Mouse (Mus musculus) gastrocnemius, adult 18-20 months (tissue): Measurements from ENCODE around the gene 4931406P16Rik. TPM values are rescaled to one million over a fixed set of nuclear protein-coding genes. Genes with fewer than 3 reads are reported as not detected.
"Not testable (repeated sequence)": the region's sequence is repeated elsewhere in the genome, so short reads cannot be mapped to it uniquely, and the experiment has no call there.

Experiments used
- DNase-seq: peaks from one replicate; pipeline ENCODE4 v3.0.0; 2021; ENCODE audit warnings: low spot score
- long read RNA-seq, 2 experiments: library from polyadenylated mRNA; stranded (forward); transcript quantifications; one replicate each; pipeline ENCODE4 v2.0.0; 2021
- total RNA-seq, 2 experiments: library from RNA; stranded (reverse); gene quantifications; 2 replicates each; pipeline ENCODE4 v1.2.3; 2021

The 4931406P16Rik gene
- 10 to 100 TPM; 40.5 to 64.1 TPM for total RNA-seq
- long read RNA-seq, experiment 1, full-length matches to known transcripts: 5 of 17 reads
- long read RNA-seq, experiment 1, partial matches to known transcripts: 4 of 17 reads
- long read RNA-seq, experiment 1, other reads (novel, unspliced or antisense): 8 of 17 reads
- long read RNA-seq, experiment 2, full-length matches to known transcripts: 7 of 22 reads
- long read RNA-seq, experiment 2, partial matches to known transcripts: 3 of 22 reads
- long read RNA-seq, experiment 2, other reads (novel, unspliced or antisense): 12 of 22 reads

DNA sequence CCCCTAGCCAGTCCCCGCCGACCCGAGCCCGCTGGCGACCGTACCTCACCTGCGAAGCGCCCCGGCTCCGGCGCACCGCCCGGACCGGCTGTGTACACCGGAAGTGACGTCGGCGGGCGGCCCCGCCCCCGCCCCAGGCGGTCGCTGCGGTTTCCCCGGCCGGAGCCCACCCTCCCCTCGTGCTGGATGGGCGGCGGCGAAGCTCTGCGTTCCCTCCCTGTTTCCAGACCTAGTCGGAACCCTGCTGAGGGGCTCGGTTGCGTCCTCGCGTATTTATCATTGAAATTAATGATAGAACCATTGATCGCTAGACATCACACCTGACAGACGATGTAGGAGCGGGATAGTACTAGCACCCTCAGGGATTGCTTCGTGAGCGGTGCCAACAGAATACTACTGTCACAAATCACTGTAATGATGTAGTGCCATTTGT lies at the start of gene 4931406P16Rik:
4931406P16Rik (minus strand) TSS at position 109 of the 433 bp plus-strand sequence.
- DNase-seq: peak; percentile 80

DNA sequence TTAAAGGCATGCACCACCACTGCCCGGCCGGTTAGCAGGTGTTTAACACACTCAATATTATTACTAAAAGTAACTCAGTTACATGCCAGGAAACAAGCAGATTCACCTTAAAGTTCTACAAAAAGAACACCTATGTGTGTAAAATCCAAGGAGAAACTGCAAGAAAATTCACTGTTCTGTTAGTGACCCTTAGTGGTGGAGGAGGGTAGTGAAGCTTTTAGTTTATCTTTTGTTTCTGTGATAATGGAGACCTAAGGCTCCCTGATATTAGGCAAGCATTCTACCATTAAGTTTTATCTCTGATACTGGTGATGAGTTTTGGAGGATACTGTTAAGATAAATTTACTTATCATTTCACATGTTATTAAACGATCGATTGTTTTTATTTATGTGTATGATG lies 42.3 kb upstream of the 4931406P16Rik start:
- DNase-seq: peak; percentile 20

DNA sequence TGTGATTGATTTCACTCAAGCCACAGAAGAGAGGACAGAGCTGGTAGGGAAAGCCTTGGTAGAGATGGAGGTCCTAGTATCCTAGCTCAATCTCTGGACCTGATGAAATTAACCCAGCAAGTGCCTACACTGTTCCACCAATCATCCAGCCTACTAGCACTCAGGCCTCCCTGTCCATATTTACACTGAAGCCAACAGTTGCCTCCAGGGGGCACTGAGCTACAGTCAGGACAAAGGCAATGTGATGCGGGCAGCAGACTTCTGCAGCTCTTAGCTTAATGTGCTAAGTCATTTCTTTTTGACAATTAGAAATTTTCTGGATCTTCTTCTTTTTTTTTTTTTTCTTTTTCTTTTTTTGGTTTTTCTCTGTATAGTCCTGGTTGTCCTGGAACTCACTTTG lies 38.6 kb upstream of the 4931406P16Rik start:
- DNase-seq: no peak

DNA sequence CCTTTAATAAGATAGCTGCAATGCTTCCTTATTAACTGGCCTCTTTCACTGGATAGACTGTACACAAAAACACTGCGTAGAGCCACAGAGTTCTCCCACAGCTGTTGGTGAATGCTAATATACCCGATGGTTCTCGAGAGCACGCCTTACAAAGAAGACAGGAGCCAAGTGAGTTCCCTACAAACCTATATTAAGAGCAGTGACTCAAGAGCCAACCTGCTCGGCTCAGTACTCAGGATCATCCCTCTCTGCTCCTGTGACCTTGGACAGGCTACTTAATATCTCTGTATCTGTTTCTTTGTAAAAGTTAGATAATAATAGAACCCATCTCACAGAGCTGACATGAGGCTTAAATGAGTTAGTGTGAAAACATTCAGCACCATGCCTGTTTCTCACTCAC lies 36.8 kb upstream of the 4931406P16Rik start:
- DNase-seq: peak; percentile 58

DNA sequence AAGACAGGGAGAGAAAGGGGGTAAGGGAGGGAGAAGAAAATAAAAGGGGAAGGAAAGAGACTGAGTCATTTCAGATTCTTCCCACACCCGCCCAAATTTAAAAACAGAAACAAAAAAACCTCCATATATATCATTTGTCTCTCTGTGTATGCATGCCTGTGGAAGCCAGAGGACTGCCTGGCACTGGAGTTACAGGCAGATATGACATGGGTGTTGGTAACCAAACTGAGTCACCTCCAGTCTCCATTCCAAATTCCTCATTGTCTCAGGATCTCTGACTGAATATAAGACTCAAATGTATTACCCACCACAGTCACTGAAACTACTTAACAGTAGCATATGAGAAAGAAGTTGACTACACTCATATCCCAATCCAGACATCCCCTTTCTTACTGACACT lies 34.7 kb upstream of the 4931406P16Rik start:
- no peak for DNase-seq

DNA sequence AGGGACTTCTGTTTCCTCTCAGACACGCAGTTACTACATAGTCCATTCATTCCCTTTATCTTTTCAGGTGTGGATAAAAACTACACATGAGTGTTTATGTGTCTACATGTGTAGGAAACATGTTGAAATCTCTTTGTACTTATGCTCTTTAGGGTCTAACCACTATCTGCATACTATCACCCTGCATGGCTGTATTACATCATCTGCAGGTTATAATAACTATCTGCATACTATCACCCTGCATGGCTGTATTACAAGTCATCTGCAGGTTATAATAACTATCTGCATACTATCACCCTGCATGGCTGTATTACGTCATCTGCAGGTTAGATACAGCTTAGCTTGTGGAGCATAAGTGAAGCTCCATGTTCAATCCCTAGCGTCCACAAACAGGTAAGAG lies 33.7 kb upstream of the 4931406P16Rik start:
- no peak for DNase-seq

DNA sequence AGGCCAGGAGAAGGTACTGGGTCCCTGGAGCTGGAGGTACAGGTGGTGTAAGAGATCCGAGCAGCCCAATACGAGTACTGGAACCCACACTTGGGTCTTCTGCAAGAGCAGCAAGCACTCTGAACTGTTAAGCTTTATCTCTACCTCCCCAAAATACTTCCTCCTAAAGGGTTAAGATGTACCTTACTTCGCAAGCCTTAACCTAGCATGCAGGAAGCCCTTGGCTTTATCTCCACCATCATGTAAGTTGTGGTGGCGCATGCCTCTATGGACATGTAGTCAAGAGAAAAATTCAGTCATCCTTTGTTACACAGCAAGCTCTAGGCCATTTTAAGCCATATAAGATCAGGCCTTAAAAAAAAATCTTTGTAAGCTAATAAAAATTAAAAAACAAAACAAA lies 33.2 kb upstream of the 4931406P16Rik start:
- DNase-seq: no peak

DNA sequence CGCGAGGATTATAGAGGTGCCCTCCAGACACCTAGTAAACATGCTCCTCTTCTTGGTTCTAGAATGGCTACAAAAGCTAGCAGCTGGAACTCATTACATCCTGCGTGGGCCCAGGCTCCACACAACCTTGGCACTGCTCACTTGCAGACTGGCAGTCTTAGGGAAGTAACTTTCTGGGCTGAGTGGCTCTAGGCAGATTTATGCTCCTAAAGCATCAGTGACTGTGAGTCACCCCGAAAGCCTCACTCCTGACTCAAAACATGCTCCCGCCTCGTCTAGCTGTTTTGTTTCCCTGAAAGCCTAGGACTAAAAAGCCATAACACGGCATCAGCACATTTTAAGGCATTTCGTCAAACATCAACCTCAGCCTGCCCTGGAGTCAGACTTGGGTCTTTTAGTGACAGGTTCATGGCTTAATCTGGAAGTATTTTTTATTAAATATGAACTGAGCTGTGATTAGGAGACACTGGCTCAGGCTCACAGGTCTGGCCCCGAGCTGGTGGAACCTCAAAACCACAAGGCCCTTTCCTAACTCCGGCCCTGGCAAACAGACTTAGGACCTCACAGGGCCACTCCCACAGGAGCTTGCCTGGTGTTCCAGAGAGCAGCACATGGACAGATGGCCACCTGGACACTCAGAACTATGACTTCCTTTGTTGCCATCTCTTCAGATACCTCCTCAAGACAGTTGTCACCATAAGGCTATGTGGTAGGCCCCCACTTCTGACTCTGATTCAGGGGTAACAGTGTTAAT lies 28.9 kb upstream of the 4931406P16Rik start:
- DNase-seq: no peak

DNA sequence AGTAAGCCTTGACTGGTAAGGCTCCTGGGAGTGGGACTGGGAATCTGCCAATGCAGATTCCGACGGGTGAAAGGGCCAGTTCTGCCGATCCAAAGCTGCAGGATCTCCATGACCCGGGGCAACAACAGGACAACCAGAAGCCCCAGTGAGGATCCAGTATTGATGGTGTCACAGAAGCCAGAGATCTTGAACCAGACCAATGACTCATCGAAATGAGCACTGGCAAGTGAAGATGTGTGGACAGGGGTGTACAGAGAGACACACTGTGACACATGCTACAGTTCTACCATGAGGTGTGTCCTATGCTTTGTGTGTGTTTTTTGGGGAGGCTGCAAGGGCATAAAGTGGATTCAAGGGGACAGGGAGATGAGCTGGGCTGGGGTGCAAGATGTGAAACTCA lies 27.5 kb upstream of the 4931406P16Rik start:
- DNase-seq: no peak

DNA sequence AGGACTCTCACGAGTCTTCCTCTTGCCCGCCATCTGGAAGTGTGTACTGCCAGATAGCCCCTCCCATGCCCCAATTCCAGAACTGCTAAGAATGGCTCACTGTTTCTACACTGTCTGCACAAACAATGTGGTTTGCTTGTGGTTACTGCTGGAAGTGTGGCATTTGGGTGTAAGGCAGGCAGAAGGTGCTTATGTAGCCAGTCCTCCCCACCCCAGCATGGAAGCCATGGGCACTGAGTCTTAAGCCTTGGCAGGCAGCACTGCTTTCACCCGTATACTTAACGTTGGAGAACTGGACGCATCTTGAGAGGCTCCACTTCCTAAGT lies 25.8 kb upstream of the 4931406P16Rik start:
- DNase-seq: no peak

DNA sequence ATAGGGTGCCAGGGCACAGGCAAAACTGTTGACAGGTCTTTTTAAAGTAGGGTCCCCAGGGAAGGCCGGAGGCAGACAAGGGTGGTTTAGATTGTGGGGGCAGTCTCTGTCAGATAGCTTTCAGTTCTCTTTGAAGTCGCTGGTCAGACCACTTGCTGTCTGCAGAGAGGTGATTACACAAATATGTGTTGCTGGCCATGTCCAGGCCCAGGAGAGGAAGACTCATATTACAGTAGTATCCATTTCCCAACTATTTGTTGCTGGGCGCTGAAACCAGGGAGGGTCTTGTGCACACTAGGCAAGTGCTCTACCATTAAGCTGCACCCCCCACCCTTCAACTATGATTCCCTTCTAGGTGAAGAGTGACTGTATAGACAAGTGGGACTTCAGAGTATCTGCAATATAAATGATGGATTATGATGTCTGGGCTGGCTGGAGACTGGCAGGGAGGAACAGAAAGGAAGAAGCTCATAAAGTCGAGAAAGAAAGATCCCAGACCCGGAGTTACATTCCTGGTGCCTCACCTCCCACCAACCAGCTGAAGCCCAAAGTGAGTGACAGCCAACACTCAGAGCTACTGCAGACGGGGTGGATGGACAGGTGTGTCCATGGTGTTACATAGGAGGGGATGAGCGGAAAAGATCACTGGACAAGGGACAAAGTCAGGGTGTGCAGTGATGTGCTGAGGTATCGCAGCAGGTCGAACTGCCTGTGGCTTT lies 25.3 kb upstream of the 4931406P16Rik start:
- no peak for DNase-seq

DNA sequence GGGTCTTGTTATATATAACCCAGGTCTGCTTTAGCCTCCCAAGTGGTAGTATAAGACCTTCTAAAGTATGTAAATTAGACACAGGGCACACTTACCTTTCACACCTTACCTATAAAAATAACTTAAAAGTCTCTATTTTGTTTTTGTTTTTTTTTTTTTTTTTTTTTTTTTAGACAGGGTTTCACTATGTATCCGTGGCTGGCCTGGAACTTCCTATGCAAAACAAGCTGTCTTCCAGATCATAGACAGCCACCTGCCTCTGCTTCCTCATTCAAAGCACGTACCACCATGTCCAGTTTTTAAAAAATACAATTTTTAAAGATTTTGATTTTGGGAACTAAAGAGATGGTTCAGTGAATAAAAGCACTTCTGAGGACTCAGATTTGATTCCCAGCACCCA lies 23.9 kb upstream of the 4931406P16Rik start:
- no peak for DNase-seq

DNA sequence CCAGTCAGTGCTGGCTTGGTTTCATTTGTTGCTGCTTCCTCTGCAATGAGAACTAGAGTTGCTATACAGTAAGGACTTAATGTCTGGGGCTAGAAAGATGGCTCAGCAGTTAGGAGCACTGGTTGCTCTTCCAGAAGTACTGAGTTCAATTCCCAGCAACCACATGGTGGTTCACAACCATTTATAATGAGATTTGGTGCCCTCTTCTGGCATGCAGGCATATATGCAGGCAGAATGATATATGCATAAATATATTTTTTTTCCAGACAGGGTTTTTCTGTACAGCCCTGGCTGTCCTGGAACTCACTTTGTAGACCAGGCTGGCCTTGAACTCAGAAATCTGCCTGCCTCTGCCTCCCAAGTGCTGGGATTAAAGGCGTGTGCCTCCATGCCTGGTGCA lies 23.2 kb upstream of the 4931406P16Rik start:
- not testable (repeated sequence) for DNase-seq

DNA sequence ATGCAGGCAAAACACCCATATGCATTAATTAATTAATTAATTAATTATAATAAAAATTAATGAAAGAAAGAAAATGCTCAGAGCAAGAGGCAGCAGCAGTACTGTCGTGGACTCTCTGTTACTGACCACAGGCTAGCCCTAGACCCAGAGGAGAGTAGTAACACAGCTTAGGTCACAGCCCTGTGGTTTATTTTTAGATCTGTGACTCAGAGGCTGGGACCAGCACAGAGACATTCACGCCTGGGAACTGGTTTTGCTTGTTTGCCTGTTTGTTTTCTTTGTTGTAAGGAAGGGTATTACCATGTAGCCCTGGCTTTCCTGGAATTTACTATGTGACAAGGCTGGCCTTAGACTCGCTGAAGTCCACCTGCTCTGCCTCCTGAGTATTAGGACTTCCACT lies 14.1 kb upstream of the 4931406P16Rik start:
- no peak for DNase-seq

DNA sequence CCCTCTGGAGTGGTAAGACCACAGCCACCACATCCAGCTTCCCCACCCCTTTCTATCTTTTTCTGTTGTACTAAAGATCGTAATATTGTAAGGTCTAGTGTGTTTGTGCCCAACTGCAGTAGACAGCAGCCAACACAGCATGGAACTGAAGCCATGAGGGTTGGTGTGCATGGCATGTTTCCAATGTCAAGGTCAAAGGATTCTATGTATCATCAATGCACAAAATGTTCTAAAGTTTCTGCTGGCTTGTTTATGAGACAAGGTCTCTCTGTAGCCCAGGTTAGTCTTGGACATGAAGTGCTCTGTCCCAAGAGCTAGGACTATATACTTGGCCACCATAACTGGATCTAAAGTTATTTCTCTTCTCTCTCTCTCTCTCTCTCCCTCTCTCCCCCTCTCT lies 11.5 kb upstream of the 4931406P16Rik start:
- DNase-seq: no peak

DNA sequence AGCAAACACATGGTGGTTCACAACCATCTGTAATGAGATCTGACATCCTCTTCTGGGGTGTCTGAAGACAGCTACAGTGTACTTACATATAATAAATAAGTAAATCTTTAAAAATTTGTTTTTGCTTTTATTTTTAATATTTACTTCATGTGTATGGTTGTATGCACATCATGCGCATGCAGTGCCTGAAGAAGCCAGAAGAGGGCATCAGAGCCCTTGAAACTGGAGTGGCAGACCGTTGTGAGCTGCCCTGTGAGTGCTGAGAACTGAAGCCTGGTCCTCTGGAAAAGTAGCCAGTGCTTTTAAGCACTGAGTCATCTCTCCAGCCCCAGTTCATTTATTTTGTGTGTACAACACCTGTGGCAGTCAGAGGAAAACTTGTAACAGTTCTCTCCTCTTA lies 10.7 kb upstream of the 4931406P16Rik start:
- DNase-seq: no peak

DNA sequence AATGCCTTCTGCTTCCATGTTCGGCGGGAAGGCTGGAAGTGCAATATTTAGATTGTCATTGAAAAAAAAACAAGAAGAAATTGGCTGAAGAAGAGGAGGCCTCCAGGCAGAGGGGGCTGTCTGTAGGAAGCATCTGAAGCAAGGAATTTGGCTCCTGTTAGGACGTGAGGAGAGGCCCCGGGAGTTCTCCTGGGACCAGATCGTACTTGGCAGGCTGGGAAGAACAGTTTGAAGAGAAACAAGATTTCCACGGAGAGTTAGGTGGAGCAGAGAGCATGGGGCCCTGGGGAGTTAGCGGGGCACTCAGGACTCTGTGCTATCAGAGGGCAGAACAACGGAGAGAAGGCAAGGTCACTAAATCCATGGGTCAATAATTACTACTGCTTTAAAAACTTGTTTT lies 10.0 kb upstream of the 4931406P16Rik start:
- DNase-seq: peak; percentile 51

DNA sequence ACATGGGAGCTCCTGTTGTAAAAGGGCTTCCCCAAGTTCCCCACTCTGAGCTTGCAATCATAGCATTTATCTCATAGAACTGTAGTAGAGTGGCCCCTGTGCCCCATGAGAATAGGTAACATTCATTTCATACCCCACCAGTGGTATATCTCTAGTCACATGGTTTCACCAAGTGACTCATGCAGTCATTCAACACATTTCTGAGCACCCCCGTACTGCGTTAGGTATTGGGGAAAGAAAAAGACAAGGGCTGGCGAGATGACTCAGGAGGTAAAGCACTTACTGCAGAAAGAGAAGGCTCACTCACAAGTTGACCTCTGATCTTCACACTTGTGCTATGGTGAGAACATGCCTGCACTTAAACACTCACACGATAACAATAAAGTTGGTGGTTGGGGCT lies 8.6 kb upstream of the 4931406P16Rik start:
- DNase-seq: no peak

DNA sequence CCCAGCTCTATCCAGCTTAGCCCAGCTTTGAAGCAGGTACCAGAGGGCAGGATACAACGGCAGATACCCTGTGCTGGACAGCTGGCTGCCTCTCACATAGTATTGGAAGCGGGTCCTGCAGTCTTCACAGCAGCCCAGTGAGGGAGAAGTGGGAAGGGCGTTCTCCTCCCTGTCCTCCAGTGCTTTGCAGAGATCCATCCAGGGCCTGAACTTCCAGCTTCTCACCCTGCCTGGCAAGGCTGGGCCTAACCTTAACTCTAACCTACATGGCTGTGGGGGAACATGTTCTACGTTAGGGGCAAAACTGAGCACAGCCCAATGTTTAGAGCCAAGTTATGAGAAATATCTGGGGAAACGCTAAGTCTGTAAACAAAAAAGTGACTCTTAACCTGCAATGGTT lies 7.8 kb upstream of the 4931406P16Rik start:
- DNase-seq: no peak

DNA sequence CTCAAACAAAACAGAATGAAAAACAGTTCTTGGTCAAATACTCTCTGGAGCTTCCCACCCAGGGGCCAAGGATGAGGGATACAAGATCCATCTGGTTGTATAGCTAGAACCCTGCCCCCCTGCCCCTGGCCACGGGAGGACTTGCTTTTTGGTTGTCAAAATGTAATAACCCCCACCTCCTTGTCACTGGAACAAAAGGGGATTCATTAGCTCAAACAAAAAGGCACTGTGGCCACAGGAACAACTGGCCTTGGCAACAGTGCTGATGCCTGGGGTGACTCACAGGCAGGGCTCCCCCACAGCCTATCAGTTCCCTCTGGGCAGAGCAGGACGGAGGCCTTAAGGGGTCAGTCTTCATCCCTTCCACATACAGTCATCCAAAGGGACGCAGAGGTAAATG lies 6.6 kb upstream of the 4931406P16Rik start:
- no peak for DNase-seq

DNA sequence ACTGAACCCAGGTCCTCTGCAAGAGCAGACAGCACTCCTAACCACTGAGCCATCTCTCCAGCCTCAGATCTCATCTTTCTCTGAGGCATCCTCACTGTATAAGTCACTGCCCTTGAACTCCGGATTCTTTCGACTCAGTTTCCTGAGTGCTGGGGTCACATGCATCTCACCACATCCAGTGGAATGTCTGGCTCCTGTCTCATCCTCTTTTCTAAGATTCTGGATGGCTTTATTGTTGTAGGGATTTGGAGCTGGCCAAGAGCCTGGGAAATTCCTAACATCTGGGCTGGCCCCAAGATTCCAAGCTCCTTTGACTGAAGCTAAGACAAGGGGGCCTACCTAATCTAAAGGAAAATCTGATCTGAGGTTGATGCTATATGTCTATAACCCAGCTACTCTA lies 5.8 kb upstream of the 4931406P16Rik start:
- DNase-seq: no peak

DNA sequence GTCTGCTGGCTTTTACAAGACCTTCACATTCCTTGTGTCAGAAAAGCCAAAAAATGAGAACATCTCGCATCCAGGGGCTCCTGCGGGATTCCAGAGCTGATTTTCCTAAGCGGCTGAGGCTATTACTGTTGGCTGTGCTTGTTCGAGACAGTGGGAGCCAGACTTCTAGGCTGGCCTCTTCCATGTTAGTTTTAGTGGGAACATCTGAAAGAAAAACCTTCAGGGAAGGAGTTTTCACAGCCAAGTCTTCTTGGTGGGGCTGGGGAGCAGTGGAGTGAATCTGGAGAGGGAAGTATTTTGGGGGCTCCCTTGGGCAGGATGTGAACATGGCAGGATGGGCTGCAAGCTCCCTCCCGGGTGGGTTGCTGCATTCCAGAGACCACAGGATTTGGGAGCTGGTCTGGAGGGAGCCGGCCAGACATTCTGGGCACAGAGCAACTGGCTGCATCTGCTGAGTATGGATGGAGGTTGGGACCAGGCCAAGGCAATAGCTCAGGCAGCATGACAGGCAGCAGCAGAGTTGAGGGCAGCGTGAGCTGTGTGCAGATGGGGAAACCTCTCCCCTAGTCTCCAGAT lies 4.6 kb upstream of the 4931406P16Rik start:
- DNase-seq: peak; percentile 72
